Mouse (Mus musculus) liver, embryonic 14.5 days (tissue): ENCODE measurements around the gene Etv6. TPM values are rescaled to one million over a fixed set of nuclear protein-coding genes. Genes with fewer than 3 reads are reported as not detected.

Experiments
- ATAC-seq: fragments of 200-750 bp; cut with Nextera tagmentation; 2 replicates; pipeline ENCODE4 v1.8.0; 2017; ENCODE audit warnings: moderate number of reproducible peaks, mild to moderate bottlenecking, moderate library complexity; ENCODE audit not compliant: insufficient read depth
- DNase-seq, 3 experiments: peaks; one replicate each; pipeline ENCODE4 v3.0.0-alpha.2; 2012 to 2013; ENCODE audit warnings: low read depth in 3 of 3, low spot score in 3 of 3
- H3K27ac ChIP-seq: fragments of 300-500 bp; sonication (generic); 2 replicates; pipeline ENCODE4 v1.5.1; 2014; ENCODE audit warnings: moderate library complexity, mild to moderate bottlenecking, control low read depth, inconsistent platforms
- H3K27me3 ChIP-seq: fragments of 300-500 bp; sonication (generic); 2 replicates; pipeline ENCODE4 v1.6.1; 2014; ENCODE audit warnings: mild to moderate bottlenecking, low read length, moderate library complexity; ENCODE audit not compliant: control insufficient read depth, insufficient read depth
- H3K36me3 ChIP-seq: fragments of 300-500 bp; sonication (generic); replicated peaks from 2 replicates; pipeline ENCODE4 v1.6.1; 2014; ENCODE audit warnings: low read depth; ENCODE audit not compliant: control insufficient read depth, insufficient read depth
- H3K4me1 ChIP-seq, 2 experiments: fragments of 200-500 bp in 1 of 2; fragments of 300-500 bp in 1 of 2; sonication (generic) in 1 of 2; replicated peaks; 2 replicates each; pipeline ENCODE4 v1.6.1; 2012 to 2014; ENCODE audit warnings: antibody characterized with exemption in 1 of 2, inconsistent platforms in 1 of 2, low read length in 1 of 2; ENCODE audit not compliant: control insufficient read depth in 2 of 2, insufficient read depth in 2 of 2
- H3K4me2 ChIP-seq: fragments of 300-500 bp; sonication (generic); 2 replicates; pipeline ENCODE4 v1.6.1; 2014; ENCODE audit warnings: low read depth, mild to moderate bottlenecking, control low read depth, moderate library complexity
- H3K4me3 ChIP-seq, 2 experiments: fragments of 200-500 bp in 1 of 2; fragments of 300-500 bp in 1 of 2; sonication (generic) in 1 of 2; 2 replicates each; pipeline ENCODE4 v1.5.1; 2012 to 2014; ENCODE audit warnings: low read depth in 2 of 2, low read length in 2 of 2, mild to moderate bottlenecking in 2 of 2, control low read depth in 1 of 2, inconsistent platforms in 1 of 2, moderate library complexity in 1 of 2; ENCODE audit not compliant: insufficient read depth in 1 of 2
- H3K9ac ChIP-seq: fragments of 300-500 bp; sonication (generic); replicated peaks from 2 replicates; pipeline ENCODE4 v1.6.1; 2014; ENCODE audit warnings: mild to moderate bottlenecking, control low read depth, moderate library complexity
- H3K9me3 ChIP-seq: fragments of 300-500 bp; sonication (generic); 2 replicates; pipeline ENCODE4 v1.6.1; 2016; ENCODE audit warnings: low read length, mixed read lengths; ENCODE audit not compliant: control insufficient read depth
- CTCF ChIP-seq: IDR thresholded peaks from 2 replicates; pipeline ENCODE4 v1.5.1; 2016; ENCODE audit warnings: antibody characterized with exemption, low read depth, control low read depth
- EP300 ChIP-seq: IDR thresholded peaks from 2 replicates; pipeline ENCODE4 v1.6.1; 2016; ENCODE audit warnings: antibody characterized with exemption, low read depth
- WGBS: fragments of 180-500 bp; shearing (Covaris S2); extraction: QIAGEN DNeasy Blood & Tissue Kit; methylation state at CpG from one replicate; pipeline ENCODE4 v1.1.7; 2014; ENCODE audit not compliant: insufficient replicate concordance; 5-methylcytosine and 5-hydroxymethylcytosine counted together
- polyA plus RNA-seq, 2 experiments: library from polyadenylated mRNA; depleted of rRNA in 1 of 2; stranded (reverse) in 1 of 2; unstranded in 1 of 2; fragments of >200 nt; fragmentation: Nextera tagmentation in 1 of 2; extraction: Ambion mirVana in 1 of 2; gene quantifications; 2 replicates each; pipeline versions ENCODE4 v1.2.1 to v1.2.3; 2012 to 2014

Gene Etv6
- polyA plus RNA-seq, 2 experiments, result 2.6 to 3.0 TPM

DNA sequence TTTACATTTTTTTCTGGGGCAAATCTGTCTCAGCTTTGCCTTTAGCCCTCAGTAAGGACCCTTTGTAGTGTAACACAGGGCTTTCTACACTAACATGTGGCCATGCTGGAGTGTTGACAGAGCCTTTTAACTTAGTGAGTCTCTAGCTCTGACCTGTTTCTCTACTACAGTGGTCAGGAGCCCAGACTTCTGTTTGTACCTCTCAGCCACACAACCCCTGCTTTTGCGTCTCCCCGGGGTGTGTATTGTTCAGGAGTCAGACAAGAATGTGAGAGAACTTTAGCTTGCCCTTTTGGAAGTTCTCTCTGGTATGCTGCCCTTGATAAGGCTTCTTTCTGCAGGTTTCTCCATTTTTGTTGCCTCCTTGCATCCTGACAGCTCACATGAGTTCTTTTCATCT is 210.6 kb downstream of the Etv6 start:
- Histone ChIP-seq H3K27ac (no peak overlapping the region), H3K9ac (no peak overlapping the region), H3K36me3 (no peaks in the 10 kb centered on the region), H3K27me3 (no peaks in the 10 kb centered on the region), H3K9me3 (no peaks in the 10 kb centered on the region), H3K4me1 (0 out of 4 replicates have a peak, but pooled peaks cover 0 to 2% of the 10 kb centered on the region in 2 experiments), H3K4me3 (no peak overlapping the region), H3K4me2 (no peak overlapping the region)
- TF ChIP-seq EP300 (no peak), CTCF (no peak)
- ATAC-seq, result no peak
- WGBS, result 78% methylated on average over 2 of the region's 2 CpGs
- no peak for DNase-seq

DNA sequence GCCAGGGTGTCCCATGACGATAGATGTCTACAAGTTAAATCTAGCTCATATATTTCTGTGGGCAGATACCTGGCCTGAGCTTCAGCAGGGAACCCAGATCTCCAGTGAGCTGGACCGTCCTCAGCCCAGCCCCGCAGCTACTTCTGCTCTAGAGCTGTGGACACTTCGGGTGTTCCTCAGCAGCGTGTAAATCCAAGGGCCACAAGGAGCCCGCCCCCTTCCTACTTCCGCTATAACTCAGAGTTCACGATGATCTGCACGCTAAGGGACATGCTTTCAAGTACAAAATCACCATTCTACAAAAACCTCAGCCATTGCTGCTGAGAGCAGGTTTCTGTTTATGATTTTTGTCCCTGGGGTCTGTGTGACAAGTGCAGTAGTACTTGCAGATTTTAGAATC is 211.8 kb downstream of the Etv6 start:
- H3K4me1 ChIP-seq, result 0 out of 4 replicates have a peak, but pooled peaks cover 0 to 3% of the 10 kb centered on the region in 2 experiments
- no peak overlapping the region for H3K4me2 ChIP-seq
- no peaks in the 10 kb centered on the region for H3K27me3 ChIP-seq
- no peaks in the 10 kb centered on the region for H3K9me3 ChIP-seq
- DNase-seq (no peak), ATAC-seq (no peak)
- no peak overlapping the region for H3K9ac ChIP-seq
- H3K27ac ChIP-seq, result no peak overlapping the region
- no peak overlapping the region for H3K4me3 ChIP-seq
- no peak for TF ChIP-seq EP300
- no peak for TF ChIP-seq CTCF
- 66% methylated on average over 9 of the region's 9 CpGs for WGBS
- H3K36me3 ChIP-seq, result no peaks in the 10 kb centered on the region

DNA sequence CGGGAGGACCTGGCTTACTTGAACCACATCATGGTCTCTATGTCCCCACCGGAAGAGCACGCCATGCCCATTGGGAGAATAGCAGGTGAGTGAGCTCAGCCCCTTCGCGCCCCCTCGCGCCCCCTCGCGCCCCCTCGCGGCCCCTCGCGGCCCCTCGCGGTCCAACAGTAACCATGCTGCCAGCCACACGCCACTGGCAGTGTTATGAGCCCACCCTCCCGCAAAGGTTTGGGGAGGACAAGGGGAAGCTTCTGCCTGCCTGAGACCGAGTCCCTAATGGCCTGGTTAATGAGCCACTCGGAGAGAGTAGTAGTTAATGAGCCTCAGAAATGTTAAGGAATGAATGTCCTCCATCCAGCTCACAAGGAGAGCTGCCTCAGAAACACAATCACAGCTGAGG is 213.2 kb downstream of the Etv6 start:
- ATAC-seq, result no peak
- TF ChIP-seq EP300 (no peak), CTCF (no peak)
- no peak overlapping the region for H3K4me3 ChIP-seq
- H3K4me2 ChIP-seq, result no peak overlapping the region
- no peak overlapping the region for H3K9ac ChIP-seq
- H3K4me1 ChIP-seq, result 0 out of 4 replicates have a peak, but pooled peaks cover 0 to 1% of the 10 kb centered on the region in 2 experiments
- DNase-seq, result no peak
- H3K27me3 ChIP-seq, result no peaks in the 10 kb centered on the region
- 92% methylated on average over 19 of the region's 19 CpGs for WGBS
- no peak overlapping the region for H3K27ac ChIP-seq
- H3K36me3 ChIP-seq, result no peaks in the 10 kb centered on the region
- H3K9me3 ChIP-seq, result no peaks in the 10 kb centered on the region

DNA sequence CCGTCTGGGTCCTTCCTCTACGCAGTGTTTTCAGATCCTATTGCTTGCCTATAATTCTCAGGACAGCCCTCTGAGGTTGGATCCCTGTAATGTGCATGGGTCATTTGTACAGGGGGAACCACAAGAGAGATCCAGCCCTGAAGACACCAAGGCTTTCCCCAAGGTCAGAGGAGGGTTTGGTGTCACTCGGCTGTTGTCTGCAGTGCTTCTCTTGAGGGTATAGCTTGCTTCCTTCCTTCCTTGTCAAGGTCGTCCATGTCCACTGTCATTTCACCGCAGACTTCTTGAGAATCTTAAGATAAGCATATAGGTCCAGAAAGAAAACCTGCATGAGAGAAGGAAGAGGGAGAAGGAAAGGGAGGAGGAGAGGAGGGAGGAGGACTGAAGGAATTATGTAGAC is 215.3 kb downstream of the Etv6 start:
- Histone ChIP-seq H3K9ac (no peak overlapping the region), H3K4me1 (0 out of 4 replicates have a peak, but pooled peaks cover 0 to 1% of the 10 kb centered on the region in 2 experiments), H3K4me3 (no peak overlapping the region), H3K27me3 (no peaks in the 10 kb centered on the region), H3K4me2 (no peak overlapping the region), H3K27ac (no peak overlapping the region), H3K36me3 (no peaks in the 10 kb centered on the region), H3K9me3 (no peaks in the 10 kb centered on the region)
- no peak for DNase-seq
- TF ChIP-seq CTCF (no peak), EP300 (no peak)
- WGBS, result 40% methylated on average over 5 of the region's 5 CpGs
- no peak for ATAC-seq

DNA sequence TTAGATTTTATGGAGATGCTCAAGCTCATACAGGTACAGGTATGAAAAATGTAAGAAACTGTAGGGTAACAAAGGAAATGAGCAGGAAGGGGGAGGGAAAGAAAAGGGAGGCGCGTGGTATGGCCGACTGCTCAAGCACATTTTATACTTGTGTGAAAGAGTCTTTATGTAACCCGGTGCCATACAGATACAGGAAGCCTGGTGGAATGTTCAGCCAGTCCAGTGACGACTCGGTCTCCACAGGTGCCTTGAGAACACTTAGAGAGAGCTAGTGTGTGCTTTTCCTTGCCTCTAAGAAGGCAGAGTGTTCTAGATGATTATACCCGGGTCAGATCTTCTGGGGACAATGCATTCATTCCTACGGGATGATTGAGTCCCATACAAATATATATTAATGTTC is 215.9 kb downstream of the Etv6 start:
- Histone ChIP-seq H3K36me3 (no peaks in the 10 kb centered on the region), H3K4me1 (0 out of 4 replicates have a peak, but pooled peaks cover 0 to 1% of the 10 kb centered on the region in 2 experiments), H3K9me3 (no peaks in the 10 kb centered on the region), H3K4me3 (no peak overlapping the region), H3K9ac (no peak overlapping the region), H3K27me3 (no peaks in the 10 kb centered on the region), H3K4me2 (no peak overlapping the region), H3K27ac (no peak overlapping the region)
- ATAC-seq (no peak), DNase-seq (no peak)
- TF ChIP-seq CTCF (no peak), EP300 (no peak)
- WGBS, result 75% methylated on average over 8 of the region's 8 CpGs
